Mouse (Mus musculus): ENCODE data around the gene Fosb. TPM values are rescaled to one million over a fixed set of nuclear protein-coding genes. Genes with fewer than 3 reads are reported as not detected.

The Fosb gene
- 0.06 and 0.10 TPM in 2 replicates for polyA plus RNA-seq (2015; fragmentation: Nextera tagmentation; extraction: Ambion mirVana)

DNA sequence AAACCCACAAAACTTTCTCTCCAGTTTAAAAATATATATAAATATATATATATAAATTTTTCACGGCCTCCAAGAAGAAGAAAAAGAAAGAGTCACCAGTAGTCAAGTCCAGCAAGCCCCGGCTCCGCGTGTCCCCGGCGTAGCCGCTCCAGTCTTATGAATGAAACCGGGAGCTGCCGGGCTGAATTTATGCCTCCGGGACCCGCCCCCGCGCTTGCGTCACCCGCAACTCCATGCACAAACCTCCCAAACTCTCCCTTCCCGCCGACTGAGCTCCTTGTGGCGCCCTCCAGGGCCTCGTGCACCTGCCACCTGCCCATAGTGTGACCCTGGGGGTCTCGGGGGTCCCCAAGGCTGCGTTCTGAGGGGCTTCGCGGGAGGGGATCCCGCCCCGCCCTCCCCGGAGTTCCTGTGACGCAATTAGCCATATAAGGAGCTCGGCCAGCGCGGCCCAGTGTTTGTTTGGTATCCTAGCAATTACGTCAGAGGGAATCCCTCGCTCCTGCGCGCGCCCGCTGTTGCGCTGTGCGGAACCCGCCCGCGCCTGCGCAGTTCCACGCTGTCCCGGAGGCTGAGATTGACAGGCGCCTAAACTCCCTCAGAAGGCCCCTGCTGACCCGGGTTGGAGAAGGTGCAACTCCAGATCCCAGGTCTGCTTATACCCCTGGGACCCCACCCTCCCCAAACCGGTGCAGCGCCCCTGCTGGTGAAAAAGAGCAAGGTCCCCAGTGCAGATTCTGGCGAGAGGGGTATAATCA, at the start of gene Fosb:
TSS of gene Fosb (minus strand) at position 168 of the 758 bp plus-strand sequence.
- H3K4me2 ChIP-seq (ENCODE audit: low read length), result peak within 1 kb of the TSS; percentile 99
- under 1% methylated on average over 42 of the region's 49 CpGs for WGBS
- H3K27ac ChIP-seq (ENCODE audit: low read depth, low read length), result no peak within 1 kb of the TSS
- peak within 1 kb of the TSS; percentile 52 for H3K4me3 ChIP-seq (ENCODE audit: low read length)
- peaks cover 27% of the 10 kb centered on the region for H3K4me1 ChIP-seq (ENCODE audit: control insufficient read depth, insufficient read depth, low read depth, low read length)
- H3K9me3 ChIP-seq (ENCODE audit: control insufficient read depth, low read length), result no peaks in the 10 kb centered on the region
- H3K9ac ChIP-seq (ENCODE audit: low read depth, low read length), result peak within 1 kb of the TSS; percentile 63
- peaks cover 25% of the 10 kb centered on the region for H3K27me3 ChIP-seq (replicated peaks; ENCODE audit: control insufficient read depth, insufficient read depth, low read length)
- no peaks in the 10 kb centered on the region for H3K36me3 ChIP-seq (ENCODE audit: control insufficient read depth, insufficient read depth, low read length)
- peak; percentile 87 for ATAC-seq

GRCm38 (mm10) chr7:19359299-19359891, 49.5 kb upstream of the Fosb start, which contains the start of the genes Cd3eap and Ppp1r13l:
Gene Cd3eap (minus strand): TSS chr7:19359483.
Gene Ppp1r13l (plus strand): TSS chr7:19359749.
- whole genome bisulfite sequencing, result under 1% methylated on average over 31 of the region's 31 CpGs
- H3K4me3 ChIP-seq (ENCODE audit: low read length), result peak within 1 kb of the TSS; percentile 75
- peak within 1 kb of the TSS; percentile 75 for H3K27ac ChIP-seq (ENCODE audit: low read depth, low read length)
- H3K27me3 ChIP-seq (replicated peaks; ENCODE audit: control insufficient read depth, insufficient read depth, low read length), result 0 out of 2 replicates have a peak, but pooled peaks cover 2% of the 10 kb centered on the region
- H3K36me3 ChIP-seq (ENCODE audit: control insufficient read depth, insufficient read depth, low read length), result peaks cover 11% of the 10 kb centered on the region; the same call in 1 of the 2 replicates
- ATAC-seq, result peak; percentile 87
- no peaks in the 10 kb centered on the region for H3K9me3 ChIP-seq (ENCODE audit: control insufficient read depth, low read length)
- H3K4me1 ChIP-seq (ENCODE audit: control insufficient read depth, insufficient read depth, low read depth, low read length), result peaks cover 20% of the 10 kb centered on the region
- peak within 1 kb of the TSS; percentile 70 for H3K9ac ChIP-seq (ENCODE audit: low read depth, low read length)
- peak within 1 kb of the TSS; percentile 99 for H3K4me2 ChIP-seq (ENCODE audit: low read length)

GRCm38 (mm10) chr7:19358634-19359033, 48.8 kb upstream of the Fosb start:
- peak overlapping the region; percentile 99 for H3K4me2 ChIP-seq (ENCODE audit: low read length)
- H3K27ac ChIP-seq (ENCODE audit: low read depth, low read length), result no peak overlapping the region; the same call in 1 of the 2 replicates
- H3K4me3 ChIP-seq (ENCODE audit: low read length), result peak overlapping the region; percentile 75
- H3K27me3 ChIP-seq (replicated peaks; ENCODE audit: control insufficient read depth, insufficient read depth, low read length), result 0 out of 2 replicates have a peak, but pooled peaks cover 2% of the 10 kb centered on the region
- H3K9ac ChIP-seq (ENCODE audit: low read depth, low read length), result peak overlapping the region; percentile 70
- H3K4me1 ChIP-seq (ENCODE audit: control insufficient read depth, insufficient read depth, low read depth, low read length), result peaks cover 20% of the 10 kb centered on the region
- H3K9me3 ChIP-seq (ENCODE audit: control insufficient read depth, low read length), result no peaks in the 10 kb centered on the region
- ATAC-seq, result no peak
- WGBS, result 24% methylated on average over 13 of the region's 13 CpGs
- H3K36me3 ChIP-seq (ENCODE audit: control insufficient read depth, insufficient read depth, low read length), result peaks cover 15% of the 10 kb centered on the region; the same call in 1 of the 2 replicates

DNA sequence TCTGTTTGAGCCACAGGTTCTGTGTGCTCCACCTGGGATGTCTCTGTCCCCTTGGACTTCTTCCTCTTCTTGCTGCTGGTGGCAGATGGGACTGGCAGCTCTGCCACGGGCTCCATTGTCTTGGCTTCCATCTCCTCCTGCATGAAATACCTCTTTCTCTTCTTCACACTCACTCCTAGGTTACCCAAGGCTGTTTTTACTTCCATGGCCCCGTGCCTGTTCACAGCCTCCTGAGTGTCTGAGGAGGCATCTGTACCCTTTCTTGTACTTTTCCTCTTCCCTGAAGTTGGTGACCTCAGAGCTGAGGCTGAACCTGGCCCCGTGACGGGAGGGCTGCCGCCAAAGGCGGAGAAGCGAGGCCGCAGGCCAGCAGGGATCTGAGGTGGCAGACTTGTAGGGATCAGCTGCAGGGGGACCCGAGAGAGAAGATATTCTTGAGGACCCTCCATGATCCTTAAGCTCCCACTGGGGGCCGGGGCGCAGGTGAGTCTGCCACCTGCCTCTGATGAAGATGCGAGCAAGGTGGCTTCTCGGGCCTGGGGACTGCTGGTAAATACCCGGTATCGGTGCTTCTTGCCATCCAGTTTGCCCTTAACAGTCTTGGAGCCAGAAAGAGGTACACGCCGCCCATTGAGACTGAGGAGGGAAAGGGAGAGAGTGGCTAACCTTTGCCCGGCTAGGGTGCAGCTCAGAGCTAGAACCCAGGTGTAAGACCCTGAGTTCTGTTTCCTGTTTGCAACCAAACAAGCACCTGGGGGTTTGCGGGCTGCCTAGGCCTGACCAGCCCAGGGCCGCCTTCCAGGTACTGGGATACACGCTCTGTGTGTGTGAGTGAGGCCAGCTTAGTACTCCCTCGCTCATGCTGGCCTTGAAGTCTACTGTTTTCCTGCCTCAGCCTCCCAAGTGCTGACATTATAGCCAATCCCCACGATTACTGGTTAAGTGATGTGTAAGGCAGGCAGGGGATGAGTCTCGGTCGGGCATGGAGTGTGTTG, 47.8 kb upstream of the Fosb start:
- Histone ChIP-seq H3K9ac (ENCODE audit: low read depth, low read length) (no peak overlapping the region), H3K36me3 (ENCODE audit: control insufficient read depth, insufficient read depth, low read length) (peaks cover 15% of the 10 kb centered on the region), H3K9me3 (ENCODE audit: control insufficient read depth, low read length) (no peaks in the 10 kb centered on the region), H3K4me3 (ENCODE audit: low read length) (peak overlapping the region; percentile 75), H3K4me2 (ENCODE audit: low read length) (peak overlapping the region; percentile 99), H3K27me3 (replicated peaks; ENCODE audit: control insufficient read depth, insufficient read depth, low read length) (0 out of 2 replicates have a peak, but pooled peaks cover 2% of the 10 kb centered on the region), H3K27ac (ENCODE audit: low read depth, low read length) (no peak overlapping the region), H3K4me1 (ENCODE audit: control insufficient read depth, insufficient read depth, low read depth, low read length) (peaks cover 20% of the 10 kb centered on the region)
- no peak for ATAC-seq
- 91% methylated on average over 25 of the region's 25 CpGs for whole genome bisulfite sequencing

DNA sequence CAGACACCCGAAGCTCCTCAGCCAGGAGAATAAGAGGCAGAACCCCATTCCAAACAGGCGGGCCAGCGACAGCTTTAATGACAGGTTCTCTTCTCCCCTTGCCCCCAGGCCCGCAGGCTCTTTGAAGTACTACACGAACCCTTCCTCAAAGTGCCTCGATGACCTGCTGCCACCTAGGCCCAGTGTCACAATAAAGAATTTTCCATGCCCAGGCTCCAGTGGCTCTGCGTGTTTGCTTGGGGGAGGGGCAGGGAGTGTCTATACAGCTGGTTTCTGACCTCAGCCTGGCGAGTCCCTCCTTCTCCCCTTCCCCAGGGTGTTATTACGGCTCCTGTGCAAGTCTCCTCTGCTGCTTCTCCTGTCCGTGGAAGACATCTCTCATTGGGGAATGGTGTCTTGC, 46.5 kb upstream of the Fosb start:
- no peak overlapping the region for H3K27ac ChIP-seq (ENCODE audit: low read depth, low read length)
- no peaks in the 10 kb centered on the region for H3K27me3 ChIP-seq (replicated peaks; ENCODE audit: control insufficient read depth, insufficient read depth, low read length)
- 64% methylated on average over 10 of the region's 10 CpGs for WGBS
- no peak for ATAC-seq
- peaks cover 20% of the 10 kb centered on the region for H3K36me3 ChIP-seq (ENCODE audit: control insufficient read depth, insufficient read depth, low read length)
- peaks cover 14% of the 10 kb centered on the region for H3K4me1 ChIP-seq (ENCODE audit: control insufficient read depth, insufficient read depth, low read depth, low read length)
- no peak overlapping the region for H3K9ac ChIP-seq (ENCODE audit: low read depth, low read length)
- H3K4me2 ChIP-seq (ENCODE audit: low read length), result no peak overlapping the region
- H3K4me3 ChIP-seq (ENCODE audit: low read length), result no peak overlapping the region
- no peaks in the 10 kb centered on the region for H3K9me3 ChIP-seq (ENCODE audit: control insufficient read depth, low read length)

DNA sequence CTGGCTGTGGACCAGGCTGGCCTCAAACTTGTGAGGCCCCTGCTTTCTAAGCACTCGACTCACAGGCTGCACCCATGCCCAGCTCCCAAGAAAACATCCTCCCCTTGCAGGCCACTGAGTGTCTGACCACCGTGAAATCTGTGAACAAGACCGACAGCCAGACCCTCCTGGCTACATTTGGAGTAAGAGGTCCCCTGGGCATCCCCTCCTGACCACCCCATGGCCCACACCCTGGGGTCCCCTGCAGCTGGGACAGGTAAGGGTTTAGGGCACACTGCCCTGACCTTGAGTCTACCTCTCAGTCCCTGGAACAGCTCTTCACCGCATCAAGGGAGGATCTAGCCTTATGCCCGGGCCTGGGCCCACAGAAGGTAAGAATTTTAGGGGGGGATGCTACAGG, 45.1 kb upstream of the Fosb start:
- H3K36me3 ChIP-seq (ENCODE audit: control insufficient read depth, insufficient read depth, low read length), result peaks cover 28% of the 10 kb centered on the region
- H3K9me3 ChIP-seq (ENCODE audit: control insufficient read depth, low read length), result no peaks in the 10 kb centered on the region
- peaks cover 9% of the 10 kb centered on the region for H3K4me1 ChIP-seq (ENCODE audit: control insufficient read depth, insufficient read depth, low read depth, low read length)
- no peak overlapping the region for H3K4me3 ChIP-seq (ENCODE audit: low read length)
- H3K4me2 ChIP-seq (ENCODE audit: low read length), result no peak overlapping the region
- WGBS, result 82% methylated on average over 5 of the region's 5 CpGs
- no peak overlapping the region for H3K27ac ChIP-seq (ENCODE audit: low read depth, low read length)
- ATAC-seq, result no peak
- H3K9ac ChIP-seq (ENCODE audit: low read depth, low read length), result no peak overlapping the region
- H3K27me3 ChIP-seq (replicated peaks; ENCODE audit: control insufficient read depth, insufficient read depth, low read length), result no peaks in the 10 kb centered on the region

DNA sequence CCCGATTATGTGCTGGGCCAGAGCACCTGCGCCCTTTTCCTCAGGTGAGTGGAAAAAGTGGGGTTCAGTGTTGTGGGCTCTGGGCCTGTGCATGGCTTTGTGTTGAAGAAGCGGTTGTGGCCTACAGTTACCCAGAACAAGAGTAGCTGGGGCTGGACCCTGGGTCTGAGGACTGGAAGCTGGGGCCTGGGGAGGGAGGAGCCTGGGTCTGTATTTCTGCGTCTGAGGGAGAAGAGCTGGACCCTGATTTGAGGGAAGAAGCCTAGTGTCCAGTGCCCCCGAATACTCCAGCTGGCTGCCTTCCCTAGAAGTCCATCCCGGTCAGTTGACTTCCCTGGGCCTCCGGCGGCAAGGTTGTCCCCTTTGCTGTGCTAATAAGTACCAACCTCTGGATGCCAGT, 40.4 kb upstream of the Fosb start:
- 96% methylated on average over 8 of the region's 8 CpGs for WGBS
- H3K9ac ChIP-seq (ENCODE audit: low read depth, low read length), result no peak overlapping the region
- H3K4me3 ChIP-seq (ENCODE audit: low read length), result no peak overlapping the region
- H3K4me2 ChIP-seq (ENCODE audit: low read length), result no peak overlapping the region
- peaks cover 9% of the 10 kb centered on the region for H3K4me1 ChIP-seq (ENCODE audit: control insufficient read depth, insufficient read depth, low read depth, low read length)
- H3K27ac ChIP-seq (ENCODE audit: low read depth, low read length), result no peak overlapping the region
- no peak for ATAC-seq
- H3K9me3 ChIP-seq (ENCODE audit: control insufficient read depth, low read length), result no peaks in the 10 kb centered on the region
- H3K27me3 ChIP-seq (replicated peaks; ENCODE audit: control insufficient read depth, insufficient read depth, low read length), result no peaks in the 10 kb centered on the region
- peaks cover 31% of the 10 kb centered on the region for H3K36me3 ChIP-seq (ENCODE audit: control insufficient read depth, insufficient read depth, low read length)

DNA sequence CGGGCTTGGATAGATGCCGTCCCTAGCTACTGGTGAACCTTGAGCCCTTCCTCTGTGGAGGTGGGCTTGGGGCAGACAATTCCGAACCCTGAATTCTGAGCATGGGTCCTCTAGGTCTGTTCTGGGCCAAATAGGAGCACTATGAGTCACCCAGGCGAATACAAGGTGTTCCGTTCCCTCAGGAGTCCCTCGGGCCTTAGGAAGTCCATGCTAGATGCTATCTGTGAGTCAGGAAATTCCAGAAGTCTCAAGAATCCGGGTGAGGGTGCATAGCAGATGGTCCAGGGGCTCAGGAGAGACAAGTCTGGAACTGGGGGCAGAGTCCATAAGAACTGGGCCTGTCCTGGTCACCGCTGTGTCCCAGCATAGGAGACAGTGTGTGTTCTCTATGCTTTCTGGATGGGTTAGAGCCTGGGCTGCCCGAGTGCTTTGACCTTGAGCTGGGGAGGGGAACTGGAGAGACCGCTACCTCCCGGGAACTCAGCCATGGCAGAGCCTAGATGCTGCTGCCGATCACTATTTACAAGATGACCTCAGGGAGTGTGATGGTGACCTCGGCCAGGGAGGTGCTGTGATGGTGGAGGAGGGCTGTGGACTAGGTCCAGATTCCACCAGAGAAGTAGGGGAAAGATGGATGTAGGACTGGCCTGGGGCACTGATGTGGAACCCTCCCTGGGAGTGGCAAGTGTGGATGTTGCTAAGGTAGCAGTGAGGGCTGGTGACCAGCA, 39.5 kb upstream of the Fosb start:
- H3K27ac ChIP-seq (ENCODE audit: low read depth, low read length), result no peak overlapping the region
- no peak overlapping the region for H3K9ac ChIP-seq (ENCODE audit: low read depth, low read length)
- H3K4me2 ChIP-seq (ENCODE audit: low read length), result no peak overlapping the region
- H3K9me3 ChIP-seq (ENCODE audit: control insufficient read depth, low read length), result no peaks in the 10 kb centered on the region
- H3K4me1 ChIP-seq (ENCODE audit: control insufficient read depth, insufficient read depth, low read depth, low read length), result peaks cover 13% of the 10 kb centered on the region
- ATAC-seq, result no peak
- H3K36me3 ChIP-seq (ENCODE audit: control insufficient read depth, insufficient read depth, low read length), result peaks cover 27% of the 10 kb centered on the region
- no peaks in the 10 kb centered on the region for H3K27me3 ChIP-seq (replicated peaks; ENCODE audit: control insufficient read depth, insufficient read depth, low read length)
- H3K4me3 ChIP-seq (ENCODE audit: low read length), result no peak overlapping the region
- WGBS, result 87% methylated on average over 13 of the region's 13 CpGs

Data from hindbrain, embryonic 16.5 days (tissue).